Mouse (Mus musculus): ENCODE measurements around the gene Tfpi2. TPM values are rescaled to one million over a fixed set of nuclear protein-coding genes. Genes with fewer than 3 reads are reported as not detected.

The Tfpi2 gene
- total RNA-seq (2021): not detected
- long read RNA-seq, experiment 1: 0 reads
- long read RNA-seq, experiment 2, partial matches to known transcripts: 0 of 1 reads
- long read RNA-seq, experiment 2, other reads (novel, unspliced or antisense): 0 of 1 reads

GRCm38 (mm10) chr6:3988750-3989149 lies at the start of gene Tfpi2:
Gene Tfpi2 (minus strand): TSS chr6:3988919.
- DNase-seq (ENCODE audit: extremely low spot score in 1 of 2, low spot score in 2 of 2): no peak
- TF ChIP-seq CTCF (IDR thresholded peaks at IDR 0.05): no peak
- no peak within 1 kb of the TSS for H3K4me3 ChIP-seq
- no peak within 1 kb of the TSS for H3K27ac ChIP-seq
- intact Hi-C loops (cut with DNase I): no loop called here

DNA sequence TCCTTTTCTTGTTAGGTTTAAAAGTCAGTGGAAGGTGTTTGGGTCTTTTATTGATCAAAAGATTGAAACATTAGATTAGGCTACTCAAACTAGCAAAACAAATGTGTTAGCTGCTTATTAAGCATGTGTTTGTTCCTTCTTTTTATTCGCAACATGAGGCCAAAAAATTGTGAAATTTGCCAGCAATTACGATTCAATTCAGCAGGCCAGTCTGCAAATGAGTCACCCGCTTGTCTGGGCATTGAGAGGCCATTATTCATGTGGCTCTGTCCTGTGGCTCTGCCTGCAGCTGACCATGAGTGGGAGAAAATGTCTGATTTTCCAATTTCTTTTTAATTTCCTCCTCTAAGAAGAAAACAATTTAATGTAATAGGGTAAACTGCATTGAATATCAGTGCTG lies 42.2 kb upstream of the Tfpi2 start:
- TF ChIP-seq CTCF (IDR thresholded peaks at IDR 0.05): no peak
- no peak for DNase-seq (ENCODE audit: extremely low spot score in 1 of 2, low spot score in 2 of 2)
- Histone ChIP-seq H3K4me3 (no peak overlapping the region), H3K27ac (no peak overlapping the region)
- intact Hi-C loops (cut with DNase I): no loop called here

GRCm38 (mm10) chr6:4026367-4026766 lies 37.6 kb upstream of the Tfpi2 start:
- intact Hi-C loops (cut with DNase I): no loop called here
- DNase-seq (ENCODE audit: extremely low spot score in 1 of 2, low spot score in 2 of 2): no peak
- no peak for TF ChIP-seq CTCF (IDR thresholded peaks at IDR 0.05)
- H3K4me3 ChIP-seq: no peak overlapping the region
- H3K27ac ChIP-seq: no peak overlapping the region

DNA sequence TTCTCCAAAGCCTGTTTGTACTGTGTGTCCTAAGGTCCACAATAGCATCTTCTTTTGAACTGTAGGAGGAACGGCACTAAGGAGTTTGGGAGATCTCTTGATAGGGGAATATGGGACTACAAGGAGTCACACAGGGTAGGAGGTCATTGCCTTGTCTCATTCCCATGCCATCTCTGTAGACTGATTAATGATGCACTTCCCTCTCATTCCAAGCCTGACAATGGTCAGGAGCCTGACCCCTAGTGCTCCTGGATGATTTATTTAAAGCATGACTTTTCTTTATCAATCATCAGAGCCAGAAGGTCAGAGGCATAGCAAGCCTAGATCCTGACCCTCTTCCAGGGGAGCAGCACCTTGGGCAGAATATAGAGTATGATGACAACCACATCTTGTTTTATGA lies 33.9 kb upstream of the Tfpi2 start:
- DNase-seq (ENCODE audit: extremely low spot score in 1 of 2, low spot score in 2 of 2): no peak
- H3K27ac ChIP-seq: no peak overlapping the region
- TF ChIP-seq CTCF (IDR thresholded peaks at IDR 0.05): no peak
- intact Hi-C loops (cut with DNase I): no loop called here
- no peak overlapping the region for H3K4me3 ChIP-seq

GRCm38 (mm10) chr6:4009548-4009947 lies 20.8 kb upstream of the Tfpi2 start:
- Histone ChIP-seq H3K27ac (no peak overlapping the region), H3K4me3 (no peak overlapping the region)
- intact Hi-C loops (cut with DNase I): no loop called here
- no peak for DNase-seq (ENCODE audit: extremely low spot score in 1 of 2, low spot score in 2 of 2)
- no peak for TF ChIP-seq CTCF (IDR thresholded peaks at IDR 0.05)

GRCm38 (mm10) chr6:4008501-4009040 lies 19.9 kb upstream of the Tfpi2 start:
- intact Hi-C loops (cut with DNase I): no loop called here
- no peak overlapping the region for H3K27ac ChIP-seq
- DNase-seq (ENCODE audit: extremely low spot score in 1 of 2, low spot score in 2 of 2): no peak
- no peak for TF ChIP-seq CTCF (IDR thresholded peaks at IDR 0.05)
- no peak overlapping the region for H3K4me3 ChIP-seq

GRCm38 (mm10) chr6:4004808-4005207 lies 16.1 kb upstream of the Tfpi2 start:
- intact Hi-C loops (cut with DNase I): no loop called here
- DNase-seq (ENCODE audit: extremely low spot score in 1 of 2, low spot score in 2 of 2): no peak
- TF ChIP-seq CTCF (IDR thresholded peaks at IDR 0.05): no peak
- Histone ChIP-seq H3K27ac (peak overlapping the region; percentile 82; the same call in 1 of the 2 replicates), H3K4me3 (peak overlapping the region; percentile 38)

DNA sequence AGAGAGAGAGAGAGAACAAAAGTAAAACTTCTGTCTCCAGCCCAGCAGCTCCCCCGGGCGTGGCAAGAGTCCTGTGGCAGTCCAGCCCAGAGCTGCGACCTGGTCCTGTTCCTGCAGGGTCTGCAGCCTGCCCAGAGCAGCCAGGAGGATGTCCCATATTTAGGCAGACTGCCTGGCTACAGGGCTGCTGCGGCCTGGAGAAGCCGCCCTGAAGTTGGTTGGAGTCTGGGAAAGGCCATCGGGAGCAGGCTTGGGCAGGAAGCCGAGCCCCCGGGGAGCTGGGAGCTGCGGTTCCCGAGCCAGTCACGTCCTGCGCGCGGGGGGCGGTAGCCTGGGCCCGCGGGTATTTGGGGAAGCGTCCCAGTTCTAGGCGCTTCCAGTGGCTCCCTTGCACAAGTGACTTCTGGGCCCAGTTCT lies 15.2 kb upstream of the Tfpi2 start, which contains the start of gene Gng11:
Gng11 (plus strand) TSS at position 15 of the 417 bp plus-strand sequence.
- intact Hi-C loops (cut with DNase I): no loop called here
- no peak for TF ChIP-seq CTCF (IDR thresholded peaks at IDR 0.05)
- peak; percentile 25 to 37 for DNase-seq (ENCODE audit: extremely low spot score in 1 of 2, low spot score in 2 of 2)
- peak within 1 kb of the TSS; percentile 38 for H3K4me3 ChIP-seq
- H3K27ac ChIP-seq: peak within 1 kb of the TSS; percentile 82

GRCm38 (mm10) chr6:4003445-4003844 lies 14.7 kb upstream of the Tfpi2 start:
- Histone ChIP-seq H3K4me3 (no peak overlapping the region), H3K27ac (peak overlapping the region; percentile 71)
- intact Hi-C loops (cut with DNase I): no loop called here
- DNase-seq (ENCODE audit: extremely low spot score in 1 of 2, low spot score in 2 of 2): no peak
- TF ChIP-seq CTCF (IDR thresholded peaks at IDR 0.05): no peak

GRCm38 (mm10) chr6:4000716-4001115 lies 12.0 kb upstream of the Tfpi2 start:
- DNase-seq (ENCODE audit: extremely low spot score in 1 of 2, low spot score in 2 of 2): no peak
- H3K27ac ChIP-seq: no peak overlapping the region
- intact Hi-C loops (cut with DNase I): no loop called here
- TF ChIP-seq CTCF (IDR thresholded peaks at IDR 0.05): no peak
- H3K4me3 ChIP-seq: no peak overlapping the region

- intact Hi-C loops (cut with DNase I): no loop called here
Measured at GRCm38 (mm10) chr6:3999296-3999695, 10.6 kb upstream of the Tfpi2 start.

GRCm38 (mm10) chr6:3998089-3998488 lies 9.4 kb upstream of the Tfpi2 start:
- intact Hi-C loops (cut with DNase I): no loop called here
- H3K27ac ChIP-seq: no peak overlapping the region
- DNase-seq (ENCODE audit: extremely low spot score in 1 of 2, low spot score in 2 of 2): no peak
- TF ChIP-seq CTCF (IDR thresholded peaks at IDR 0.05): no peak
- H3K4me3 ChIP-seq: no peak overlapping the region

More at GRCm38 (mm10) chr6:3999296-3999695, 10.6 kb upstream of the Tfpi2 start:
- H3K4me3 ChIP-seq: no peak overlapping the region
- H3K27ac ChIP-seq: no peak overlapping the region
- no peak for DNase-seq (ENCODE audit: extremely low spot score in 1 of 2, low spot score in 2 of 2)
- no peak for TF ChIP-seq CTCF (IDR thresholded peaks at IDR 0.05)

DNA sequence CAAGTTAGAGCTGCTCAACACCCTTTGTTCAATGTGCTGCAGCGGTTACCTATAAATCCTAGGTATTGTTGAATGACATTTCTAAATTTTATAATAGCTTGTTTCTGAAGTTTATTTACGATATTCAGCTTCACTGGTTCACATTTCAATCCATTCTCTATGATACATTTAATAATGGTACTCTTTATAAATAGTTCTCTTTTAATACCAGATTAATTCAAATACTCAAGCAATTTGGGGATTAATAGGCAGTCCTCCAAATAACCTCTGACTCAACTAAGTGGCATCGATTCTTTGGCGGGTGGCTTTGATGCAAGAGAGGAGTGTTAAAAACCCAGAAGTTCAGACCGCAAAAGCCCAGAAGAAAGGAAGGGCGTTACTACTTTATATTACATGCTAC lies 4.8 kb upstream of the Tfpi2 start, which contains the start of gene Gngt1:
Gngt1 (plus strand) TSS at position 301 of the 400 bp plus-strand sequence.
- no peak within 1 kb of the TSS for H3K4me3 ChIP-seq
- no peak for DNase-seq (ENCODE audit: extremely low spot score in 1 of 2, low spot score in 2 of 2)
- no peak within 1 kb of the TSS for H3K27ac ChIP-seq
- intact Hi-C loops (cut with DNase I): no loop called here
- no peak for TF ChIP-seq CTCF (IDR thresholded peaks at IDR 0.05)
